Mouse (Mus musculus): ENCODE measurements around the gene Tk1. TPM values are rescaled to one million over a fixed set of nuclear protein-coding genes. Genes with fewer than 3 reads are reported as not detected.

Tk1 gene
- polyA plus RNA-seq, 1 experiment from 2014 or later = 159 TPM

DNA sequence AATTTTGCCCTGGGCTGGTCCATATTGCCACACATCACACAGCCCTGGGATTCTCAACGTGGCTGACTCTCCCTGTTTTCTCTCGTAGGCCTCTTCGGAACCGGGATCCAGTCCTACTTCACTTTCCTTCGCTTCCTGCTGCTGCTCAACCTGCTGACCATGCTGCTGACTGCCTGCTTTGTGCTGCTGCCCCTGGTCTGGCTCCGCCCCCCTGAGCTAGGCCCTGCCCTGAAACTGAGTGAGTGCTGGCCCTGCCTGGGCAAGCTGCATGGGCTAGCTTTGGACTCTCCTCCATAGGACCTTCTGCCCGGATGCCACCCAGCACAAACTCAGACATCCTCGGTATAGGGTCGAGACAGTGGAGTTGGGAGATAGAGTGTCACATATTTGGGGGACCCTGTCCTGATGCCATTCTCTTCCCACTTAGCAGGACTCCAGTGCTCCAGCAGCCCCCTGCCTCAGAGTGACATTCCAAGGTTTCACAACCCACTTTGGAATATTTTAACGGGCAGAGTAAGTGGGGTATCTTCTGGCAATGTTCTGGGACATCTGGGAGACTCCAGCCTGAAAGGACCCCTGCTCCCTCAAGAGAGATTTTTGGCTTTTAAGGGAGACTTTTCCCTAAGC is 42.1 kb downstream of the Tk1 start:
- H3K27ac ChIP-seq (ENCODE audit: low read depth) = no peak overlapping the region
- H3K4me3 ChIP-seq (ENCODE audit: low read depth, low read length) = 0 out of 2 replicates have a peak overlapping the region, but pooled peaks have one; percentile 29
- peaks cover 30% of the 10 kb centered on the region for H3K4me1 ChIP-seq (replicated peaks; ENCODE audit: control insufficient read depth, insufficient read depth, low read length)
- no peaks in the 10 kb centered on the region for H3K9me3 ChIP-seq (ENCODE audit: control insufficient read depth, low read length)
- no peaks in the 10 kb centered on the region for H3K36me3 ChIP-seq (ENCODE audit: control insufficient read depth, insufficient read depth, low read length)
- no peak for ATAC-seq (replicated peaks; ENCODE audit: low FRiP score, low TSS enrichment, low read depth)
- WGBS = 40% methylated on average over 10 of the region's 10 CpGs
- DNase-seq (ENCODE audit: low spot score) = no peak
- peak overlapping the region; percentile 58 for H3K4me2 ChIP-seq (ENCODE audit: low read length)
- no peaks in the 10 kb centered on the region for H3K27me3 ChIP-seq (replicated peaks; ENCODE audit: control insufficient read depth, insufficient read depth, low read length)
- no peak overlapping the region for H3K9ac ChIP-seq (ENCODE audit: low read length)

GRCm38 (mm10) chr11:117783089-117783488 is 42.8 kb downstream of the Tk1 start:
- peak overlapping the region; percentile 53 for H3K9ac ChIP-seq (ENCODE audit: low read length)
- peak overlapping the region; percentile 29 for H3K4me3 ChIP-seq (ENCODE audit: low read depth, low read length)
- H3K4me1 ChIP-seq (replicated peaks; ENCODE audit: control insufficient read depth, insufficient read depth, low read length) = peaks cover 32% of the 10 kb centered on the region
- peak overlapping the region; percentile 58 for H3K4me2 ChIP-seq (ENCODE audit: low read length)
- no peaks in the 10 kb centered on the region for H3K9me3 ChIP-seq (ENCODE audit: control insufficient read depth, low read length)
- H3K27me3 ChIP-seq (replicated peaks; ENCODE audit: control insufficient read depth, insufficient read depth, low read length) = no peaks in the 10 kb centered on the region
- H3K36me3 ChIP-seq (ENCODE audit: control insufficient read depth, insufficient read depth, low read length) = no peaks in the 10 kb centered on the region
- DNase-seq (ENCODE audit: low spot score) = peak; percentile 82
- ATAC-seq (replicated peaks; ENCODE audit: low FRiP score, low TSS enrichment, low read depth) = no peak
- H3K27ac ChIP-seq (ENCODE audit: low read depth) = peak overlapping the region; percentile 38; the same call in 1 of the 2 replicates
- 8% methylated on average over 31 of the region's 31 CpGs for WGBS

DNA sequence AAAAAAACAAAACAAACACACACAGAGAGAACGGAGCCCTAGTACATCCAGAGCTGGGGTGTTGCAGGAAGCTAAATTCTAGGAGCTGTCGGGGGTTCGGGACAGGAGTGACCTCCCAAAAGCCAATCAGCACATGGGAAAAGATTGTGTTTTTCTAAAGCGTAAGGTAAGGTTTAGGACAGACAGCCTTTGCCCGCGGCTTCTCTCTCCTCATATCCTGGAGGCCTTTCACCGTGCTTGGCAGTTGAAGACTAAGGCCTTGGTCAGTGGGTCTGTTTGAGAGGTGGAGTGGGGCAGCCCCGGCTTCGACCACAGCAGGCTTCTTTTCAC is 43.2 kb downstream of the Tk1 start:
- no peaks in the 10 kb centered on the region for H3K36me3 ChIP-seq (ENCODE audit: control insufficient read depth, insufficient read depth, low read length)
- peak overlapping the region; percentile 29 for H3K4me3 ChIP-seq (ENCODE audit: low read depth, low read length)
- peak overlapping the region; percentile 58 for H3K4me2 ChIP-seq (ENCODE audit: low read length)
- DNase-seq (ENCODE audit: low spot score) = no peak
- ATAC-seq (replicated peaks; ENCODE audit: low FRiP score, low TSS enrichment, low read depth) = no peak
- H3K27ac ChIP-seq (ENCODE audit: low read depth) = peak overlapping the region; percentile 38; the same call in 1 of the 2 replicates
- H3K9ac ChIP-seq (ENCODE audit: low read length) = peak overlapping the region; percentile 53
- H3K27me3 ChIP-seq (replicated peaks; ENCODE audit: control insufficient read depth, insufficient read depth, low read length) = no peaks in the 10 kb centered on the region
- WGBS = 49% methylated on average over 9 of the region's 9 CpGs
- no peaks in the 10 kb centered on the region for H3K9me3 ChIP-seq (ENCODE audit: control insufficient read depth, low read length)
- H3K4me1 ChIP-seq (replicated peaks; ENCODE audit: control insufficient read depth, insufficient read depth, low read length) = peaks cover 32% of the 10 kb centered on the region

DNA sequence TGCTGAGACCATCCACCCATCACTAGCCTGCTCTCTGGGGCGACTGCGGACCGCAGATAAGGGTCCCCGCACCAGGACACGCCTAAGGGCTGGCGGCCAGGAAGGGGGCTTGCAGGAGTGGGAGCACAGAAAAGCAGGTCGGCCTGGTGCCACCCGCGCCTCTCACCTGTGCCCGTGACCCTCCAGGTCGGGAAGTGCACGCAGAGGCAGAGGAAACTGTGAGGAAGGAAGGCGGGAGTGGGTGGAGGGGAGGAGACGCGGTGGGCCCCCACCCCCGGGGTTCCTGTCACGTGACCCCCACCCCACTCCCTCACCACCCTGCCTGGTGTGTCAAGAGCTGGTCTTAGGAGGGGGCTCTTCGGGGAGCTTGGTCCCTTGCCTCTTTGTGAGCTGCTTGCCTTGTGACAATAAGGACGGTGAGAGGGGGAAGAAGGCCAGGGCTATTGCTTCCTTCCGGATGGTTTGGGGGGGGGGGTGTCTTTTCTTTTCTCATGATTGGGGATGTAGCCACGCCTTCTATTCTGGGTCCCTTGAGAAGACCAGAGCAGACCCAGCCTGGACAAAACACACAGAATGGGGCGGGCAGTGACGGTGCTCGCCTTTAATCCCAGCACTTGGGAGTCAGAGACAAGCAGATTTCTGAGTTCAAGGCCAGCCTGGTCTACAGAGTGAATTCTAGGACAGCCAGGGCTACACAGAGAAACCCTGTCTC is 43.7 kb downstream of the Tk1 start, which contains the start of the genes Tmc8 and Tmc6:
TSS of gene Tmc8 (plus strand) at position 84 of the 712 bp plus-strand sequence.
TSS of gene Tmc6 (minus strand) at position 206 of the 712 bp plus-strand sequence.
- no peaks in the 10 kb centered on the region for H3K27me3 ChIP-seq (replicated peaks; ENCODE audit: control insufficient read depth, insufficient read depth, low read length)
- DNase-seq (ENCODE audit: low spot score) (no peak), ATAC-seq (replicated peaks; ENCODE audit: low FRiP score, low TSS enrichment, low read depth) (no peak)
- no peaks in the 10 kb centered on the region for H3K36me3 ChIP-seq (ENCODE audit: control insufficient read depth, insufficient read depth, low read length)
- H3K9ac ChIP-seq (ENCODE audit: low read length) = peak within 1 kb of the TSS; percentile 53
- peaks cover 32% of the 10 kb centered on the region for H3K4me1 ChIP-seq (replicated peaks; ENCODE audit: control insufficient read depth, insufficient read depth, low read length)
- H3K27ac ChIP-seq (ENCODE audit: low read depth) = peak within 1 kb of the TSS; percentile 83
- 50% methylated on average over 24 of the region's 24 CpGs for WGBS
- peak within 1 kb of the TSS; percentile 89 for H3K4me2 ChIP-seq (ENCODE audit: low read length)
- H3K4me3 ChIP-seq (ENCODE audit: low read depth, low read length) = peak within 1 kb of the TSS; percentile 44
- H3K9me3 ChIP-seq (ENCODE audit: control insufficient read depth, low read length) = no peaks in the 10 kb centered on the region

- Histone ChIP-seq H3K4me2 (ENCODE audit: low read length) (peak overlapping the region; percentile 89), H3K4me1 (replicated peaks; ENCODE audit: control insufficient read depth, insufficient read depth, low read length) (peaks cover 32% of the 10 kb centered on the region), H3K27me3 (replicated peaks; ENCODE audit: control insufficient read depth, insufficient read depth, low read length) (no peaks in the 10 kb centered on the region), H3K27ac (ENCODE audit: low read depth) (peak overlapping the region; percentile 83), H3K9me3 (ENCODE audit: control insufficient read depth, low read length) (no peaks in the 10 kb centered on the region), H3K9ac (ENCODE audit: low read length) (no peak overlapping the region; the same call in 1 of the 2 replicates), H3K36me3 (ENCODE audit: control insufficient read depth, insufficient read depth, low read length) (no peaks in the 10 kb centered on the region), H3K4me3 (ENCODE audit: low read depth, low read length) (no peak overlapping the region)
- ATAC-seq (replicated peaks; ENCODE audit: low FRiP score, low TSS enrichment, low read depth) (peak; percentile 9; the same call in 1 of the 2 replicates), DNase-seq (ENCODE audit: low spot score) (no peak)
- WGBS = 18% methylated on average over 18 of the region's 18 CpGs
Observed at GRCm38 (mm10) chr11:117781199-117781821, 44.6 kb downstream of the Tk1 start.

DNA sequence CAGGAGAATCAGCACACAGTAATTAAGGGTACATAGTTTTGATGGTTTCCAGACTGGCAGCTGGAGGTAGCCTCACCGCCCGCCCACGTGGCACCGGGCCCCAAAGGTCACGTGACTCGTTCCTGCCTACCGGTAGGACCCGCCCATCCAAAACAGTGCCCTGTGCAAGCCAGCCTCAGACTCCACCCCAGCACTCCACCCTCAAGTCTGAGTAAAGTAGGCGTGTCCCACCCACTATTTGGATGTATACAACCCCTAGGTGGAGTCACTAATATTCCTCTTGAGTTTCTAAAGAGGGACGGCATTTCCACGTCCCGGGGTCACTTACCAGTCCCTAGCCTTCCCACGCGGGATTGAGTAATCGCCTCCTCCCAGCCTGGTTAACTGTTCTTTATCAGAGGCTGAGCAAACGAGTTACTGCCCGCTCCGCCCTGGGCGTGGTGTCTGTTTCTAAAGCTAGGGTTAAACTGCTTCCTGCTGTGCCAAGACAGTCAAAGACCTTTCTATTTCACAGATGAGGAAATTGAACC is 45.2 kb downstream of the Tk1 start:
- peak overlapping the region; percentile 44 for H3K4me3 ChIP-seq (ENCODE audit: low read depth, low read length)
- DNase-seq (ENCODE audit: low spot score) (peak; percentile 86), ATAC-seq (replicated peaks; ENCODE audit: low FRiP score, low TSS enrichment, low read depth) (peak; percentile 78)
- H3K9me3 ChIP-seq (ENCODE audit: control insufficient read depth, low read length) = no peaks in the 10 kb centered on the region
- H3K27ac ChIP-seq (ENCODE audit: low read depth) = peak overlapping the region; percentile 83
- H3K27me3 ChIP-seq (replicated peaks; ENCODE audit: control insufficient read depth, insufficient read depth, low read length) = no peaks in the 10 kb centered on the region
- H3K4me1 ChIP-seq (replicated peaks; ENCODE audit: control insufficient read depth, insufficient read depth, low read length) = peaks cover 32% of the 10 kb centered on the region
- H3K4me2 ChIP-seq (ENCODE audit: low read length) = peak overlapping the region; percentile 89
- peak overlapping the region; percentile 56 for H3K9ac ChIP-seq (ENCODE audit: low read length)
- 0 out of 2 replicates have a peak, but pooled peaks cover 4% of the 10 kb centered on the region for H3K36me3 ChIP-seq (ENCODE audit: control insufficient read depth, insufficient read depth, low read length)
- WGBS = under 1% methylated on average over 19 of the region's 19 CpGs

GRCm38 (mm10) chr11:117780199-117780515 is 45.7 kb downstream of the Tk1 start:
- Histone ChIP-seq H3K9ac (ENCODE audit: low read length) (peak overlapping the region; percentile 56), H3K4me2 (ENCODE audit: low read length) (peak overlapping the region; percentile 89), H3K4me3 (ENCODE audit: low read depth, low read length) (peak overlapping the region; percentile 44), H3K36me3 (ENCODE audit: control insufficient read depth, insufficient read depth, low read length) (0 out of 2 replicates have a peak, but pooled peaks cover 4% of the 10 kb centered on the region), H3K27ac (ENCODE audit: low read depth) (peak overlapping the region; percentile 83), H3K27me3 (replicated peaks; ENCODE audit: control insufficient read depth, insufficient read depth, low read length) (no peaks in the 10 kb centered on the region), H3K9me3 (ENCODE audit: control insufficient read depth, low read length) (no peaks in the 10 kb centered on the region), H3K4me1 (replicated peaks; ENCODE audit: control insufficient read depth, insufficient read depth, low read length) (peaks cover 32% of the 10 kb centered on the region)
- peak; percentile 28 for ATAC-seq (replicated peaks; ENCODE audit: low FRiP score, low TSS enrichment, low read depth)
- DNase-seq (ENCODE audit: low spot score) = no peak
- WGBS = 1% methylated on average over 16 of the region's 17 CpGs

GRCm38 (mm10) chr11:117779434-117780198 is 46.3 kb downstream of the Tk1 start:
- Histone ChIP-seq H3K4me2 (ENCODE audit: low read length) (peak overlapping the region; percentile 89), H3K27me3 (replicated peaks; ENCODE audit: control insufficient read depth, insufficient read depth, low read length) (no peaks in the 10 kb centered on the region), H3K9me3 (ENCODE audit: control insufficient read depth, low read length) (no peaks in the 10 kb centered on the region), H3K4me3 (ENCODE audit: low read depth, low read length) (peak overlapping the region; percentile 44), H3K36me3 (ENCODE audit: control insufficient read depth, insufficient read depth, low read length) (0 out of 2 replicates have a peak, but pooled peaks cover 4% of the 10 kb centered on the region), H3K9ac (ENCODE audit: low read length) (peak overlapping the region; percentile 56), H3K27ac (ENCODE audit: low read depth) (peak overlapping the region; percentile 83), H3K4me1 (replicated peaks; ENCODE audit: control insufficient read depth, insufficient read depth, low read length) (peaks cover 32% of the 10 kb centered on the region)
- ATAC-seq (replicated peaks; ENCODE audit: low FRiP score, low TSS enrichment, low read depth) = peak; percentile 24
- peak; percentile 82 for DNase-seq (ENCODE audit: low spot score)
- 4% methylated on average over 38 of the region's 38 CpGs for WGBS

Measured in intestine, embryonic 14.5 days (tissue).